Mouse (Mus musculus) hindbrain, embryonic 14.5 days (tissue): Measurements from ENCODE around the gene Msantd2. TPM values are rescaled to one million over a fixed set of nuclear protein-coding genes. Genes with fewer than 3 reads are reported as not detected.

ENCODE experiments used
- ATAC-seq: fragments of 200-750 bp; cut with Nextera tagmentation; 2 replicates; pipeline ENCODE4 v1.8.0; 2017; ENCODE audit warnings: moderate number of reproducible peaks, mild to moderate bottlenecking, moderate TSS enrichment, moderate library complexity; ENCODE audit not compliant: low FRiP score
- DNase-seq: peaks from one replicate; pipeline ENCODE4 v3.0.0-alpha.2; 2015; ENCODE audit warnings: low spot score
- H3K27ac ChIP-seq: fragments of 300-500 bp; sonication (generic); 2 replicates; pipeline ENCODE4 v1.5.1; 2014; ENCODE audit warnings: mild to moderate bottlenecking, moderate library complexity
- H3K27me3 ChIP-seq: fragments of 300-500 bp; sonication (generic); 2 replicates; pipeline ENCODE4 v1.6.1; 2014; ENCODE audit warnings: mild to moderate bottlenecking, low read length, mixed read lengths; ENCODE audit not compliant: control insufficient read depth, insufficient read depth
- H3K36me3 ChIP-seq: fragments of 300-500 bp; sonication (generic); replicated peaks from 2 replicates; pipeline ENCODE4 v1.6.1; 2014; ENCODE audit not compliant: control insufficient read depth, insufficient read depth
- H3K4me1 ChIP-seq: fragments of 300-500 bp; sonication (generic); replicated peaks from 2 replicates; pipeline ENCODE4 v1.6.1; 2014; ENCODE audit warnings: antibody characterized with exemption, low read length, mixed read lengths; ENCODE audit not compliant: control insufficient read depth, insufficient read depth
- H3K4me2 ChIP-seq: fragments of 300-500 bp; sonication (generic); replicated peaks from 2 replicates; pipeline ENCODE4 v1.6.1; 2014; ENCODE audit warnings: mild to moderate bottlenecking, moderate library complexity
- H3K4me3 ChIP-seq: fragments of 300-500 bp; sonication (generic); replicated peaks from 2 replicates; pipeline ENCODE4 v1.5.1; 2014; ENCODE audit warnings: mild to moderate bottlenecking, low read length
- H3K9ac ChIP-seq: fragments of 300-500 bp; sonication (generic); 2 replicates; pipeline ENCODE4 v1.6.1; 2014
- H3K9me3 ChIP-seq: fragments of 300-500 bp; sonication (generic); 2 replicates; pipeline ENCODE4 v1.6.1; 2016; ENCODE audit warnings: low read length; ENCODE audit not compliant: control insufficient read depth
- WGBS: fragments of 180-500 bp; shearing (Covaris S2); extraction: QIAGEN DNeasy Blood & Tissue Kit; methylation state at CpG from one replicate; pipeline ENCODE4 v1.1.7; 2014; 5-methylcytosine and 5-hydroxymethylcytosine counted together
- polyA plus RNA-seq: library from polyadenylated mRNA; unstranded; fragments of >200 nt; fragmentation: Nextera tagmentation; extraction: Ambion mirVana; gene quantifications from 2 replicates; pipeline ENCODE4 v1.2.1, GENCODE M21; 2014

Msantd2 gene
- polyA plus RNA-seq, 1 experiment from 2014 or later: 29.9 TPM

DNA sequence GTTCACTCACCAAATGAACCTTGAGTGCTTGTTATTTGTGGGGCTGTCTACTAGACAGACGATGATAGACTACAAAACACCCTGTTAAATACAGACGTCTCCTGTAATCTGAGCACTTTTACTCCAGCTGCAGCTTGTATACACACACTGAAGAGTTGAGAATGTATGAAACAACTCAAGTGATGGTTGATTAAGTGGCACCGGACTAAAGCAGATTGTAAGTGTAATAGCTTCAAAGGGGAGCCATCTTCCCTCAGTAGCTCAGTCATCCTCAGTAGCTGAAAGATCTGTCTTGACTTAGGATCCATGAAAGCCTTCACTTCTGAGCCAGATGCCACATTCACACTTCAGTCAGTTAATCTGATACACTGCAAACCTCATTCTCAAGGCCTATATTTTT, 6.6 kb downstream of the Msantd2 start:
- H3K9ac ChIP-seq: no peak overlapping the region
- ATAC-seq (no peak), DNase-seq (no peak)
- WGBS: 88% methylated on average over 3 of the region's 3 CpGs
- no peak overlapping the region for H3K4me2 ChIP-seq
- no peaks in the 10 kb centered on the region for H3K36me3 ChIP-seq
- H3K4me3 ChIP-seq: no peak overlapping the region
- H3K27me3 ChIP-seq: no peaks in the 10 kb centered on the region
- H3K27ac ChIP-seq: no peak overlapping the region
- peaks cover 7% of the 10 kb centered on the region for H3K4me1 ChIP-seq
- no peaks in the 10 kb centered on the region for H3K9me3 ChIP-seq

DNA sequence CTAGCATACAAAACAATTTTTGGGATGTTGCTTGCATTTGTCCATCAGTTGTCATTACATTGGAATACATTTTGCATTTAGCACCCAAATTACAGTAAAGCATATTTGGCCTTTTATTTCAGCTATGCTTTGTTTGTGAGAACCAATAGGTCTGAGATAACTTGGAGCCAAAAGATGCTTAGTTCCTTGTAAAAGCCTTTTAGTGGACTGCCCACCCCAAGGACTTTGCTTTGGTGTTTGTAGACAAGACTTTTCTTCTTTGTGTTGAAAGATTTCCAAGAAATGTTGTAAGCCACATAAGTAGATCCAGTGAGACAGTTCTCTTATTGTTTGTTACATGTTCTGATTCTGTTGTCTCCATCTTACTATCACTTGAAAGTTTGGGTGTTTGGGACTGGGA, 7.2 kb downstream of the Msantd2 start:
- no peak for DNase-seq
- no peaks in the 10 kb centered on the region for H3K36me3 ChIP-seq
- H3K4me1 ChIP-seq: peaks cover 1% of the 10 kb centered on the region; the same call in 1 of the 2 replicates
- H3K4me3 ChIP-seq: no peak overlapping the region
- no peaks in the 10 kb centered on the region for H3K9me3 ChIP-seq
- no peak for ATAC-seq
- H3K27ac ChIP-seq: no peak overlapping the region
- no peaks in the 10 kb centered on the region for H3K27me3 ChIP-seq
- no peak overlapping the region for H3K4me2 ChIP-seq
- H3K9ac ChIP-seq: no peak overlapping the region

DNA sequence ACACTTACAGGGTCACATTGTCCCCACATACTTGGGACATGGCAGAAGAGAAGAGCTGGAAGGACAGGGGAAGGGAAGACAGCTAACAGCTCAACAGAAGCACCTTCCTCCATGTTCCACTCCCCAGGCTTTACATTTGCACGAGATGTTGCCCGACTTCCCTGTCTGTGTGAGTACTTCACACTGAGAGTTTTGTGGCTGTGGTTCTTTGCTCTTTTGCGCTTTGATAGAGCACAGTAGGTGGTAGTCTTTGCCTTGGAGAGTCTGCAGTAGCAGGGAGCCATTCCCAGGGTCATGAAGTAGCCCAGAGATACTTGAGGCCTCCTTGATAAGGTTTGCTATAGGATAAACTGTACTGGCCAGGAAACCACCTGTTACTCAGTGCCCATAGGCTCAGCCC, 11.1 kb downstream of the Msantd2 start:
- H3K4me3 ChIP-seq: no peak overlapping the region
- ATAC-seq (no peak), DNase-seq (no peak)
- H3K36me3 ChIP-seq: no peaks in the 10 kb centered on the region
- WGBS: 71% methylated on average over 3 of the region's 3 CpGs
- H3K4me2 ChIP-seq: no peak overlapping the region
- no peak overlapping the region for H3K9ac ChIP-seq
- no peaks in the 10 kb centered on the region for H3K4me1 ChIP-seq
- H3K9me3 ChIP-seq: no peaks in the 10 kb centered on the region
- H3K27me3 ChIP-seq: no peaks in the 10 kb centered on the region
- no peak overlapping the region for H3K27ac ChIP-seq

DNA sequence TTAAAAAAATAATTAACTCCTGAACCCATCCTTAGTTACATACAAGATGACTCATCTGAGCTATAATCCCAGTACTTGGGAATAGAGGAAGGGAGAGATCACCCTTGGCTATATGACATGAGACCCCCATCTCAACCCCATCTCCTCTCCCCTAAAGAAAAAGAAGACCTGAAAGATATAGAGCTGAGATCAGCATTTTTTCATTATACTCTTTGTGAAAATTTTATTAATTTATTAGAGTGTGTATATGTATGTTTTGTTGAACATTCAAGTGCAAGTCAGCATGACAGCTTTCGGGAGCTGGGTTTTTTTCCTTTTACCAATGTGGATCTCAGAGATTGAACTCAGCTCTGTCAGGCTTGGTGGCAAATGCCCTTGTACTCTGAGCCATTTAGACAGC, 12.1 kb downstream of the Msantd2 start:
- Histone ChIP-seq H3K4me1 (no peaks in the 10 kb centered on the region), H3K36me3 (no peaks in the 10 kb centered on the region), H3K9ac (no peak overlapping the region), H3K27ac (no peak overlapping the region), H3K27me3 (no peaks in the 10 kb centered on the region), H3K9me3 (no peaks in the 10 kb centered on the region), H3K4me3 (no peak overlapping the region), H3K4me2 (no peak overlapping the region)
- no peak for ATAC-seq
- 95% methylated on average over 1 of the region's 1 CpGs for WGBS
- DNase-seq: no peak

DNA sequence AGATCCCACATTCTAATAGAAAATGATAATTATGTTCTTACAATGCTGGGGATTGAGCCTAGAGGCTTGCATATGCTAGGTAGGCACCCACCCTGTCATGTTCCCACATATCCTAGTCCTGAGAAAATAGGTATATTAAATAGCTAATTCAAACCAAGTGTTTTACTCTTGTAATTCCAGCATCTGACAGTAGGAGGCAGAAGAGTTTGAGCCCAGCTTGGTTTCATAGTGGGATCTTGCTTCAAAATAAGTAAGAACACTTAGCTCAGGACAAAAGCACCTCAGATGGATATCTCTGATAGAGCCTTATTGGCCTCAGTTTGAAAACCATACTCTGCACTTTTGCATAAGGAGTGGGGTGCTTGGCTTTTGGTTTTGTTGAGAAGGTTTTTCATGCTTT, 15.2 kb downstream of the Msantd2 start:
- no peak overlapping the region for H3K4me2 ChIP-seq
- no peaks in the 10 kb centered on the region for H3K4me1 ChIP-seq
- no peaks in the 10 kb centered on the region for H3K27me3 ChIP-seq
- H3K9me3 ChIP-seq: no peaks in the 10 kb centered on the region
- no peak overlapping the region for H3K27ac ChIP-seq
- H3K9ac ChIP-seq: no peak overlapping the region
- H3K36me3 ChIP-seq: no peaks in the 10 kb centered on the region
- DNase-seq (no peak), ATAC-seq (no peak)
- H3K4me3 ChIP-seq: no peak overlapping the region

DNA sequence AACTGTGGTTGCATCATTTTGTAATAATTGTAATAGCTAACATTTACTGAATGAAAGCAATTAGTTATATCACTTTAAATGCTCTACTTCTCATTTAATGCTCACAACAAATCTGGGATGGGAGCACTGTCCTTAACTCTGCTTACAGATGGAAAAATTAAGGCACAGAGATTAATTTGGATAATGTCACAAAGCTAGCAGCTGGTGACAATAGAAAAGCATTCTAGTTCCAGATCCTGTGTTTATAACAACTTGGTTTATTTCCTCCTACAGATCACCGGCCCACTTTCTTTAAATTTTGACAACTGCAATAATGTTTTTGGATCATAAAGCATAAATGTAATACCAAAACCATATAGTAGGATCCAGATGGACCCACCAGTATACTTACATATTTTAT, 16.9 kb downstream of the Msantd2 start:
- WGBS: 90% methylated on average over 1 of the region's 1 CpGs
- Histone ChIP-seq H3K9me3 (no peaks in the 10 kb centered on the region), H3K36me3 (no peaks in the 10 kb centered on the region), H3K27me3 (no peaks in the 10 kb centered on the region), H3K9ac (no peak overlapping the region), H3K4me3 (no peak overlapping the region), H3K27ac (no peak overlapping the region), H3K4me2 (no peak overlapping the region), H3K4me1 (no peaks in the 10 kb centered on the region)
- ATAC-seq: no peak
- no peak for DNase-seq

DNA sequence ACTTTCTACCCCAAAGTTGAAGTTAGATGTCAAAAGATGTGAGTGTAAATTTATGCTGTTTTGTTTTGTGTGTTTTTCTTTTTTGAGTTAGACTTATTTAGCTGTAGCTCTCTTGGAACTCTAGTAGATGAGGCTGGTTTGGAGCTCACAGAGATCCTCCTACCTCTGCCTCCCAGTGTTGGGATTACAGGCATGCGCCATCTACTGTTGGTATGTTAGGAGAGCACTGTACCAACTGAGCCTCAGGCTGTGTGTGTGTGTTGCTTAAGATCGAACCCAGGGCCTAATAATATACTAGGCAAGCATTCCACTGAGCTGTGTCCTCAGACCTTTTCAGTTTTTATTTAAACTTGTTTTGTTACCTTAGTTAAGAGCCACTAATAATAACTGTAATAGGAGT, 23.0 kb downstream of the Msantd2 start:
- no peaks in the 10 kb centered on the region for H3K4me1 ChIP-seq
- H3K27me3 ChIP-seq: no peaks in the 10 kb centered on the region
- no peak overlapping the region for H3K4me3 ChIP-seq
- no peak overlapping the region for H3K4me2 ChIP-seq
- no peaks in the 10 kb centered on the region for H3K9me3 ChIP-seq
- H3K9ac ChIP-seq: no peak overlapping the region
- ATAC-seq: no peak
- H3K36me3 ChIP-seq: no peaks in the 10 kb centered on the region
- WGBS: 98% methylated on average over 2 of the region's 2 CpGs
- H3K27ac ChIP-seq: no peak overlapping the region
- DNase-seq: no peak

DNA sequence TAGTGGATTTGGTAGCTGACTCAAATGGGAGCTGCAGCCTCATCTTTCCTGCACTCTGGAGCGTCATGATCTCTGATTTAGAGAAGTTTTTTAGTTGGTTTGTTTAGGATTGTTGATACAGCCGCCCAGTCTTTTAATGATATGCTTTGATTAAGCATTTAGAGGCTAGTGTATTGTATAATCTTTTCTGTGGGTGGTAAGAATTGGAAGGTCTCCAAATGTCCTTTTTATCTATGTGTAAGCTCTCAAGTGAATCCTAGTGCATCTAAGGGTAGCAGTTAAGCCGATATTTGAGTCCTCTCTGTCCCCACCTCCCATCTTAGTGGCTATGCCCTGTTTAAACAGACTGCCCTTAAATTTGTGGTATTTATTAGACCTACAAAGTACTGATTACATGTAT, 25.3 kb downstream of the Msantd2 start:
- Histone ChIP-seq H3K4me3 (no peak overlapping the region), H3K9me3 (no peaks in the 10 kb centered on the region), H3K4me1 (no peaks in the 10 kb centered on the region), H3K4me2 (no peak overlapping the region), H3K9ac (no peak overlapping the region), H3K27me3 (no peaks in the 10 kb centered on the region), H3K36me3 (peaks cover 9% of the 10 kb centered on the region), H3K27ac (no peak overlapping the region)
- 86% methylated on average over 3 of the region's 3 CpGs for WGBS
- DNase-seq (no peak), ATAC-seq (no peak)

DNA sequence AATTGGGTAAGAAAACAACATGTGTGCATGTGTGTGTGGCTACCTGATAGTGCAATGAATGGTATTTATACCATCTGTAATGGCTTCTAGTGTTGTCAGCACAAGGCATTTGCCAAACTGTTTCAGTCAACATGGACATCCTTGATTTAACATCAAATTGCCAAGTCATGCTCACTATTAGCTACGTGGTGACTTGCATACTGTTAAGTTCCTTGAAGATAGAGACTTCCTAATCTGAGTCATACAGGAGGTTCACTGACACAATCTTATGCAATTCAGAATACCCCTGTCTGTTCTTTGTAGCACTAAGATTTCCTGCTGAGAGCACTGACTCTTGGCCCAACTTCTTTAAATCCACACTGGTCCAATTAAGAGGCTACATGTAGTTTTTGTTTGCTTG, 28.3 kb downstream of the Msantd2 start:
- no peak for ATAC-seq
- WGBS: 88% methylated on average over 1 of the region's 1 CpGs
- H3K36me3 ChIP-seq: peaks cover 31% of the 10 kb centered on the region

DNA sequence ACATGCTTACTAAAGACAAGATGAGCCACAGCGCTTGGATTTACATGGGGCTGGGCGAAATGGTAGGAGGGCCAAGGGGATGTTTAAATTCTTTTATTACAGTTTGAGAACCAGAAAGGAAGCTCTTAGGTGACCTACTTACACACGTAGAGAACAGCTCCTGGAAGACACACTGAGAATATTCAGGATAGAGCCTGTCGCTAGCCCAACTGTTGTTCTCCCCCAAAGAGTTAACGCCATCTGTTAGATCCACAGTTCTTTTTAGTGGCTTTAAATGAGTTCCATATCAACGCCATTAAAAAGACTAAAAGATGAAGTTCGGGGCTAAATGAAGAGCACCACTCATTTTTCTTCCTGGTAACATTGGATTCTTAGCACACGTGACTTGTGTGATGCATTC, 29.9 kb downstream of the Msantd2 start:
- ATAC-seq (no peak), DNase-seq (no peak)
- WGBS: 87% methylated on average over 8 of the region's 8 CpGs

More for the DNA sequence above, 28.3 kb downstream of the Msantd2 start:
- H3K4me2 ChIP-seq: no peak overlapping the region
- DNase-seq: no peak
- no peak overlapping the region for H3K9ac ChIP-seq
- H3K9me3 ChIP-seq: no peaks in the 10 kb centered on the region
- no peaks in the 10 kb centered on the region for H3K4me1 ChIP-seq
- no peak overlapping the region for H3K4me3 ChIP-seq
- H3K27ac ChIP-seq: no peak overlapping the region
- no peaks in the 10 kb centered on the region for H3K27me3 ChIP-seq

More for the DNA sequence above, 29.9 kb downstream of the Msantd2 start:
- no peak overlapping the region for H3K4me3 ChIP-seq
- H3K4me2 ChIP-seq: no peak overlapping the region
- H3K9me3 ChIP-seq: no peaks in the 10 kb centered on the region
- H3K27ac ChIP-seq: no peak overlapping the region
- no peaks in the 10 kb centered on the region for H3K27me3 ChIP-seq
- no peak overlapping the region for H3K9ac ChIP-seq
- peaks cover 43% of the 10 kb centered on the region for H3K36me3 ChIP-seq
- no peaks in the 10 kb centered on the region for H3K4me1 ChIP-seq
